Mouse (Mus musculus) embryonic facial prominence, embryonic 14.5 days (tissue): ENCODE data around the gene Tbxa2r. TPM values are rescaled to one million over a fixed set of nuclear protein-coding genes. Genes with fewer than 3 reads are reported as not detected.

Source experiments
- ATAC-seq: fragments of 200-750 bp; cut with Nextera tagmentation; 2 replicates; pipeline ENCODE4 v1.8.0; 2017; ENCODE audit warnings: low read depth, moderate number of reproducible peaks, moderate TSS enrichment
- DNase-seq: peaks from one replicate; pipeline ENCODE4 v3.0.0-alpha.2; 2015; ENCODE audit warnings: low spot score
- H3K27ac ChIP-seq: fragments of 300-500 bp; sonication (generic); replicated peaks from 2 replicates; pipeline ENCODE4 v1.5.1; 2014; ENCODE audit warnings: low read depth, mild to moderate bottlenecking, low read length, moderate library complexity
- H3K27me3 ChIP-seq: fragments of 300-500 bp; sonication (generic); replicated peaks from 2 replicates; pipeline ENCODE4 v1.6.1; 2014; ENCODE audit warnings: low read length; ENCODE audit not compliant: control insufficient read depth, insufficient read depth
- H3K36me3 ChIP-seq: fragments of 300-500 bp; sonication (generic); 2 replicates; pipeline ENCODE4 v1.6.1; 2014; ENCODE audit warnings: low read length, mixed read lengths; ENCODE audit not compliant: control insufficient read depth, insufficient read depth
- H3K4me1 ChIP-seq: fragments of 300-500 bp; sonication (generic); 2 replicates; pipeline ENCODE4 v1.6.1; 2014; ENCODE audit warnings: antibody characterized with exemption, low read length; ENCODE audit not compliant: control insufficient read depth, insufficient read depth
- H3K4me2 ChIP-seq: fragments of 300-500 bp; sonication (generic); 2 replicates; pipeline ENCODE4 v1.6.1; 2014; ENCODE audit warnings: low read depth, mild to moderate bottlenecking, low read length, moderate library complexity, mixed read lengths
- H3K4me3 ChIP-seq: fragments of 300-500 bp; sonication (generic); 2 replicates; pipeline ENCODE4 v1.5.1; 2014; ENCODE audit warnings: low read depth, mild to moderate bottlenecking, low read length
- H3K9ac ChIP-seq: fragments of 300-500 bp; sonication (generic); 2 replicates; pipeline ENCODE4 v1.6.1; 2014; ENCODE audit warnings: low read depth, mild to moderate bottlenecking, low read length, moderate library complexity, mixed read lengths
- H3K9me3 ChIP-seq: fragments of 300-500 bp; sonication (generic); 2 replicates; pipeline ENCODE4 v1.6.1; 2016; ENCODE audit warnings: low read length; ENCODE audit not compliant: control insufficient read depth
- WGBS: fragments of 180-500 bp; shearing (Covaris S2); extraction: QIAGEN DNeasy Blood & Tissue Kit; methylation state at CpG from one replicate; pipeline ENCODE4 v1.1.7; 2014; 5-methylcytosine and 5-hydroxymethylcytosine counted together
- polyA plus RNA-seq: library from polyadenylated mRNA; unstranded; fragments of >200 nt; fragmentation: Nextera tagmentation; extraction: Ambion mirVana; gene quantifications from 2 replicates; pipeline ENCODE4 v1.2.1, GENCODE M21; 2014

The Tbxa2r gene
- polyA plus RNA-seq, 1 experiment from 2014 or later, result 6.7 TPM

- ATAC-seq (no peak), DNase-seq (no peak)
- WGBS, result 88% methylated on average over 6 of the region's 6 CpGs
- peaks cover 18% of the 10 kb centered on the region for H3K4me1 ChIP-seq
- H3K4me3 ChIP-seq, result no peak overlapping the region
- H3K9me3 ChIP-seq, result no peaks in the 10 kb centered on the region
- no peak overlapping the region for H3K9ac ChIP-seq
- no peaks in the 10 kb centered on the region for H3K27me3 ChIP-seq
- peaks cover 10% of the 10 kb centered on the region for H3K36me3 ChIP-seq
- no peak overlapping the region for H3K4me2 ChIP-seq
- no peak overlapping the region for H3K27ac ChIP-seq
Observed at GRCm38 (mm10) chr10:81379809-81380378, 51.4 kb downstream of the Tbxa2r start.

- no peak overlapping the region for H3K27ac ChIP-seq
- WGBS, result 71% methylated on average over 5 of the region's 5 CpGs
- peak overlapping the region; percentile 34; the same call in 1 of the 2 replicates for H3K9ac ChIP-seq
Observed at GRCm38 (mm10) chr10:81382039-81382438, 53.5 kb downstream of the Tbxa2r start.

GRCm38 (mm10) chr10:81383802-81384604 is 55.5 kb downstream of the Tbxa2r start, which contains the start of the genes Dohh and Gm48551:
TSS of gene Dohh (plus strand) at chr10:81384428.
TSS of gene Gm48551 (plus strand) at chr10:81384466.
- peak within 1 kb of the TSS; percentile 99 for H3K4me3 ChIP-seq
- H3K4me2 ChIP-seq, result peak within 1 kb of the TSS; percentile 90
- peak; percentile 97 for ATAC-seq
- H3K9me3 ChIP-seq, result no peaks in the 10 kb centered on the region
- DNase-seq, result peak; percentile 99
- no peaks in the 10 kb centered on the region for H3K27me3 ChIP-seq
- peaks cover 33% of the 10 kb centered on the region for H3K36me3 ChIP-seq
- peak within 1 kb of the TSS; percentile 86 for H3K9ac ChIP-seq
- 5% methylated on average over 50 of the region's 54 CpGs for WGBS
- peak within 1 kb of the TSS; percentile 83 for H3K27ac ChIP-seq
- H3K4me1 ChIP-seq, result 0 out of 2 replicates have a peak, but pooled peaks cover 10% of the 10 kb centered on the region

More at GRCm38 (mm10) chr10:81382039-81382438, 53.5 kb downstream of the Tbxa2r start:
- DNase-seq (no peak), ATAC-seq (no peak)
- H3K4me2 ChIP-seq, result no peak overlapping the region
- no peak overlapping the region for H3K4me3 ChIP-seq
- H3K36me3 ChIP-seq, result peaks cover 13% of the 10 kb centered on the region
- no peaks in the 10 kb centered on the region for H3K9me3 ChIP-seq
- H3K4me1 ChIP-seq, result peaks cover 15% of the 10 kb centered on the region
- H3K27me3 ChIP-seq, result no peaks in the 10 kb centered on the region

GRCm38 (mm10) chr10:81384605-81384982 is 56.1 kb downstream of the Tbxa2r start:
- H3K4me1 ChIP-seq, result 0 out of 2 replicates have a peak, but pooled peaks cover 10% of the 10 kb centered on the region
- DNase-seq, result no peak
- peak overlapping the region; percentile 83 for H3K27ac ChIP-seq
- no peaks in the 10 kb centered on the region for H3K9me3 ChIP-seq
- peak overlapping the region; percentile 99 for H3K4me3 ChIP-seq
- 0 out of 2 replicates have a peak, but pooled peaks have one; percentile 5 for ATAC-seq
- no peaks in the 10 kb centered on the region for H3K27me3 ChIP-seq
- 0% methylated on average over 18 of the region's 19 CpGs for WGBS
- H3K4me2 ChIP-seq, result peak overlapping the region; percentile 90
- H3K36me3 ChIP-seq, result peaks cover 36% of the 10 kb centered on the region
- H3K9ac ChIP-seq, result peak overlapping the region; percentile 86

Other genes starting within 250 kb of the Tbxa2r start
- gene Creb3l3, start 229.9 kb upstream of the Tbxa2r start, polyA plus RNA-seq, result 0.60 and 0.68 TPM in 2 replicates
- 166 and 178 TPM in 2 replicates for gene Map2k2, start 222.8 kb upstream of the Tbxa2r start, polyA plus RNA-seq
- gene Zbtb7a, start 193.5 kb upstream of the Tbxa2r start, polyA plus RNA-seq, result 24.1 and 25.9 TPM in 2 replicates
- 33.2 and 35.6 TPM in 2 replicates for gene Pias4, start 160.8 kb upstream of the Tbxa2r start, polyA plus RNA-seq
- gene Eef2, start 152.1 kb upstream of the Tbxa2r start, polyA plus RNA-seq, result 549 and 578 TPM in 2 replicates
- 53.4 and 58.3 TPM in 2 replicates for gene Dapk3, start 145.7 kb upstream of the Tbxa2r start, polyA plus RNA-seq
- not detected in 2 replicates for gene 4930442H23Rik, start 144.9 kb upstream of the Tbxa2r start, polyA plus RNA-seq
- gene Nmrk2, start 126.7 kb upstream of the Tbxa2r start, polyA plus RNA-seq, result 1.2 and 1.7 TPM in 2 replicates
- gene Atcay, start 97.9 kb upstream of the Tbxa2r start, polyA plus RNA-seq, result 2.3 and 2.4 TPM in 2 replicates
- 6.5 and 9.7 TPM in 2 replicates for gene Zfr2, start 95.6 kb upstream of the Tbxa2r start, polyA plus RNA-seq
- gene Matk, start 75.8 kb upstream of the Tbxa2r start, polyA plus RNA-seq, result 4.9 and 5.4 TPM in 2 replicates
- gene Mrpl54, start 61.8 kb upstream of the Tbxa2r start, polyA plus RNA-seq, result 196 and 206 TPM in 2 replicates
- 56.0 and 61.4 TPM in 2 replicates for gene Apba3, start 61.8 kb upstream of the Tbxa2r start, polyA plus RNA-seq
- gene Tjp3, start 37.1 kb upstream of the Tbxa2r start, polyA plus RNA-seq, result 8.1 and 9.9 TPM in 2 replicates
- 48.4 and 56.3 TPM in 2 replicates for gene Pip5k1c, start 35.8 kb upstream of the Tbxa2r start, polyA plus RNA-seq
- 27.0 and 27.5 TPM in 2 replicates for gene Cactin, start 7.6 kb upstream of the Tbxa2r start, polyA plus RNA-seq
- gene Gipc3, start 14.5 kb downstream of the Tbxa2r start, polyA plus RNA-seq, result 0.04 and 0.14 TPM in 2 replicates
- 66.8 and 78.7 TPM in 2 replicates for gene Hmg20b, start 21.7 kb downstream of the Tbxa2r start, polyA plus RNA-seq
- gene Mfsd12, start 28.8 kb downstream of the Tbxa2r start, polyA plus RNA-seq, result 6.8 and 9.8 TPM in 2 replicates
- gene 4930404N11Rik, start 37.1 kb downstream of the Tbxa2r start, polyA plus RNA-seq, result 0.31 and 0.71 TPM in 2 replicates
- gene Fzr1, start 49.8 kb downstream of the Tbxa2r start, polyA plus RNA-seq, result 69.5 and 90.1 TPM in 2 replicates
- 61.4 and 67.1 TPM in 2 replicates for gene Dohh, start 55.7 kb downstream of the Tbxa2r start, polyA plus RNA-seq
- gene Gm48551, start 55.7 kb downstream of the Tbxa2r start, polyA plus RNA-seq, result 2.4 and 2.6 TPM in 2 replicates
- gene Gm48552, start 60.3 kb downstream of the Tbxa2r start, polyA plus RNA-seq, result 0.77 and 0.88 TPM in 2 replicates
- 3.9 and 4.1 TPM in 2 replicates for gene Smim24, start 64.3 kb downstream of the Tbxa2r start, polyA plus RNA-seq
- gene Nfic, start 126.9 kb downstream of the Tbxa2r start, polyA plus RNA-seq, result 100.0 and 103 TPM in 2 replicates
- gene Celf5, start 154.0 kb downstream of the Tbxa2r start, polyA plus RNA-seq, result 1.4 and 1.9 TPM in 2 replicates
- gene Ncln, start 167.7 kb downstream of the Tbxa2r start, polyA plus RNA-seq, result 64.7 and 82.4 TPM in 2 replicates
- 0.65 and 0.73 TPM in 2 replicates for gene S1pr4, start 171.4 kb downstream of the Tbxa2r start, polyA plus RNA-seq
- gene Gna15, start 195.5 kb downstream of the Tbxa2r start, polyA plus RNA-seq, result 3.1 and 4.5 TPM in 2 replicates
- gene Gna11, start 216.5 kb downstream of the Tbxa2r start, polyA plus RNA-seq, result 87.7 and 88.4 TPM in 2 replicates
- gene Aes, start 230.8 kb downstream of the Tbxa2r start, polyA plus RNA-seq, result 387 and 412 TPM in 2 replicates
- 30.2 and 39.4 TPM in 2 replicates for gene Tle2, start 245.8 kb downstream of the Tbxa2r start, polyA plus RNA-seq